Mouse (Mus musculus) forebrain, embryonic 16.5 days (tissue): ENCODE results near the gene Plxnb2. TPM values are rescaled to one million over a fixed set of nuclear protein-coding genes. Genes with fewer than 3 reads are reported as not detected.

Source experiments
- ATAC-seq: fragments of 200-750 bp; cut with Nextera tagmentation; 2 replicates; pipeline ENCODE4 v1.8.0; 2017; ENCODE audit warnings: mild to moderate bottlenecking, moderate library complexity
- H3K27ac ChIP-seq: fragments of 300-500 bp; sonication (generic); 2 replicates; pipeline ENCODE4 v1.5.1; 2014; ENCODE audit warnings: low read length, control low read depth
- H3K27me3 ChIP-seq: fragments of 300-500 bp; sonication (generic); replicated peaks from 2 replicates; pipeline ENCODE4 v1.6.1; 2014; ENCODE audit warnings: low read length; ENCODE audit not compliant: control insufficient read depth, insufficient read depth
- H3K36me3 ChIP-seq: fragments of 300-500 bp; sonication (generic); 2 replicates; pipeline ENCODE4 v1.6.1; 2014; ENCODE audit not compliant: control insufficient read depth, insufficient read depth
- H3K4me1 ChIP-seq: fragments of 300-500 bp; sonication (generic); replicated peaks from 2 replicates; pipeline ENCODE4 v1.6.1; 2014; ENCODE audit warnings: low read length; ENCODE audit not compliant: control insufficient read depth, insufficient read depth
- H3K4me2 ChIP-seq: fragments of 300-500 bp; sonication (generic); 2 replicates; pipeline ENCODE4 v1.6.1; 2014; ENCODE audit warnings: mild to moderate bottlenecking, low read length, control low read depth
- H3K4me3 ChIP-seq: fragments of 300-500 bp; sonication (generic); replicated peaks from 2 replicates; pipeline ENCODE4 v1.5.1; 2014; ENCODE audit warnings: mild to moderate bottlenecking, low read length, control low read depth
- H3K9ac ChIP-seq: fragments of 300-500 bp; sonication (generic); replicated peaks from 2 replicates; pipeline ENCODE4 v1.6.1; 2014; ENCODE audit warnings: low read depth, low read length, control low read depth
- H3K9me3 ChIP-seq: fragments of 300-500 bp; sonication (generic); 2 replicates; pipeline ENCODE4 v1.6.1; 2016; ENCODE audit warnings: low read length; ENCODE audit not compliant: control insufficient read depth
- WGBS: fragments of 180-500 bp; shearing (Covaris S2); extraction: QIAGEN DNeasy Blood & Tissue Kit; methylation state at CpG from one replicate; pipeline ENCODE4 v1.1.7; 2014; 5-methylcytosine and 5-hydroxymethylcytosine counted together
- polyA plus RNA-seq: library from polyadenylated mRNA; unstranded; fragments of >200 nt; fragmentation: Nextera tagmentation; extraction: Ambion mirVana; gene quantifications from 2 replicates; pipeline ENCODE4 v1.2.1, GENCODE M21; 2015

The Plxnb2 gene
- polyA plus RNA-seq, 1 experiment from 2014 or later, result 112 TPM

DNA sequence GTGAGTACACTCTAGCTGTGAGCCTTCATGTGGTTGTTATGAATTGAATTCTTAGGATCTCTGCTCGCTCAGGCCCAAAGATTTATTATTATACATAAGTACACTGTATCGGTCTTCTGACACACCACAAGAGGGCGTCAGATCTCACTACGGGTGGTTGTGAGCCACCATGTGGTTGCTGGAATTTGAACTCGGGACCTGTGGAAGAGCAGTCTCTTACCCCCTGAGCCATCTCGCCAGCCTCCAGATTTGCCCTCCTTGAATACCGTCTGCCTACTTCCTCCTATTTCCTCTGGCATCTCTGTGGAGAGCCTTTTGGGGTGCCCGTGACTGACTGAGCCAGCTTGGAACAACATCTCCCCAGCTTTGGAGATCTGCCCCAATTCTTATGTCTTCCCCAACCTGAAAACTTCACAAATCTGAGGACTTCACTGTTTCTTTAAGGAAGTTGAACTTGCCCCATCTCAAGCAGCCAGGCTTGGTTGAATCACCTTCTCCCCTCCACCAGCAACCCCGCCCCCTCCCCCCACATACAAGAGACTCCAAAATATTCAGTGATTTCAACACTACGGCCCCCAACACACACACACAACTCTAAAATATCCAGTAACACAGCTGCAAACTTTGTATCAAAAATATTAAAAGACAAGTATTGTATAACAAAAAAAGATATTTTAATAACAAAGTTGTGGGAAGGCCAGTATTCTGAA, 1.1 kb upstream of the Plxnb2 start:
- peaks cover 58% of the 10 kb centered on the region for H3K4me1 ChIP-seq
- H3K9ac ChIP-seq, result no peak overlapping the region
- no peak overlapping the region for H3K4me2 ChIP-seq
- H3K27ac ChIP-seq, result no peak overlapping the region
- H3K4me3 ChIP-seq, result no peak overlapping the region
- no peaks in the 10 kb centered on the region for H3K27me3 ChIP-seq
- H3K36me3 ChIP-seq, result no peaks in the 10 kb centered on the region
- no peaks in the 10 kb centered on the region for H3K9me3 ChIP-seq
- no peak for ATAC-seq
- WGBS, result 77% methylated on average over 10 of the region's 10 CpGs

GRCm38 (mm10) chr15:89180081-89180541, 477 bp downstream of the Plxnb2 start:
- Histone ChIP-seq H3K4me3 (peak overlapping the region; percentile 79), H3K4me2 (peak overlapping the region; percentile 59), H3K27me3 (no peaks in the 10 kb centered on the region), H3K9me3 (no peaks in the 10 kb centered on the region), H3K9ac (peak overlapping the region; percentile 95), H3K4me1 (peaks cover 74% of the 10 kb centered on the region), H3K27ac (peak overlapping the region; percentile 94), H3K36me3 (no peaks in the 10 kb centered on the region)
- ATAC-seq, result peak; percentile 11
- WGBS, result under 1% methylated on average over 25 of the region's 26 CpGs

DNA sequence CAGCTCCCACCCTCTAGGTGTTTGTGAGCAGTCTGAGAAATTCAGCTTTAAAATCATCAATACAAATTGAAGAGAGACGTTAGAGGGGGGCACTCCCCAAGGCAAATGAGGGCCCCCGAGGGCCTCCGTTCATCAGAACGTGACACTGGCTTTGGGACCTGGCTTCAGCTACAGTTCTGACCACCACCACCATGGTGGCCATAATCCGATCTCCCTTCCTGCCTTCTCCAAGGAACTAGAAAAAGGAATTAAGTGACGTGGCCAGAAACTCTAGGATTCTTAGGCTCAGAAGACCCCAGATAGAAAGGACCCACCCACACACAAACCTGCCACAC, 991 bp downstream of the Plxnb2 start:
- Histone ChIP-seq H3K27ac (peak overlapping the region; percentile 94), H3K4me1 (peaks cover 74% of the 10 kb centered on the region), H3K4me3 (peak overlapping the region; percentile 79), H3K27me3 (no peaks in the 10 kb centered on the region), H3K9ac (peak overlapping the region; percentile 95), H3K9me3 (no peaks in the 10 kb centered on the region), H3K4me2 (peak overlapping the region; percentile 59), H3K36me3 (no peaks in the 10 kb centered on the region)
- no peak for ATAC-seq
- WGBS, result under 1% methylated on average over 6 of the region's 6 CpGs

GRCm38 (mm10) chr15:89178954-89179629, 1.5 kb downstream of the Plxnb2 start:
- no peaks in the 10 kb centered on the region for H3K27me3 ChIP-seq
- ATAC-seq, result no peak
- H3K9ac ChIP-seq, result peak overlapping the region; percentile 95
- H3K27ac ChIP-seq, result peak overlapping the region; percentile 94
- WGBS, result 1% methylated on average over 14 of the region's 16 CpGs
- no peaks in the 10 kb centered on the region for H3K36me3 ChIP-seq
- H3K4me3 ChIP-seq, result peak overlapping the region; percentile 79
- H3K4me1 ChIP-seq, result peaks cover 75% of the 10 kb centered on the region
- H3K9me3 ChIP-seq, result no peaks in the 10 kb centered on the region
- peak overlapping the region; percentile 59 for H3K4me2 ChIP-seq

DNA sequence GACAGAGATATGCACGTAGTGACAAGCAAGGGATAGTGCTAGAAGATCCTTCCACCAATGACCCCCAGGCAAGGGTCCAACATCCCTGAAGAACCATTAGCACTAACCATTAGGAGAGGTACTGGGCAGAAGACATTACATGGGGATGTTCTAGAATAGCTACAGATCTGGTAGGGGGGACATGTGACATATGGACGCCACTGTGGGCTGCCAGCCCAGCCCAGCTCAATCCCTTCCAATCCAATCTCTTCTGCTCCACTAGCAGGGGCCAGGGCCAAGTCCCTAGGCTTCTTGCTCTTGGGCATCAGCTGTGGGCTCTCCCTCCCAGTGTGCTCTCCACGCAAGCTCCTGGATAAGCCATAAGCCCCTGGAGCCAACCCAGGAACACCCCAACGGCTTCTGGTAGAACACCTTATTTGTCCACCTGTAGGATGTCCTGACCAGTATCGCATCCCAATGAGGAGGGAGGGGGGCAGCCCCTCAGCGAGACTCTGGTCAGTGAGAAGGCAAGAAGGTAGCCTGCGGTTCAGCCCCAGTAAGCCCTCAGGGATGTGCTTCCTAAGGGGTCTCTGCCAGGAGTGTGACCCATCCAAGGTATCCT, 2.2 kb downstream of the Plxnb2 start:
- H3K9me3 ChIP-seq, result no peaks in the 10 kb centered on the region
- H3K4me2 ChIP-seq, result peak overlapping the region; percentile 59
- no peaks in the 10 kb centered on the region for H3K36me3 ChIP-seq
- WGBS, result 61% methylated on average over 7 of the region's 7 CpGs
- peaks cover 80% of the 10 kb centered on the region for H3K4me1 ChIP-seq
- ATAC-seq, result no peak
- peak overlapping the region; percentile 79 for H3K4me3 ChIP-seq
- peak overlapping the region; percentile 94 for H3K27ac ChIP-seq
- no peaks in the 10 kb centered on the region for H3K27me3 ChIP-seq
- H3K9ac ChIP-seq, result peak overlapping the region; percentile 95

- H3K36me3 ChIP-seq, result no peaks in the 10 kb centered on the region
- H3K27ac ChIP-seq, result peak overlapping the region; percentile 43
- peaks cover 81% of the 10 kb centered on the region for H3K4me1 ChIP-seq
- WGBS, result 65% methylated on average over 4 of the region's 4 CpGs
- H3K9ac ChIP-seq, result peak overlapping the region; percentile 38
- no peaks in the 10 kb centered on the region for H3K27me3 ChIP-seq
- no peaks in the 10 kb centered on the region for H3K9me3 ChIP-seq
- H3K4me3 ChIP-seq, result no peak overlapping the region; the same call in 1 of the 2 replicates
- H3K4me2 ChIP-seq, result peak overlapping the region; percentile 59
- ATAC-seq, result no peak
Measured at GRCm38 (mm10) chr15:89177576-89178259, 2.9 kb downstream of the Plxnb2 start.

GRCm38 (mm10) chr15:89177121-89177520, 3.5 kb downstream of the Plxnb2 start:
- Histone ChIP-seq H3K4me2 (peak overlapping the region; percentile 31), H3K27me3 (no peaks in the 10 kb centered on the region), H3K4me1 (peaks cover 83% of the 10 kb centered on the region), H3K9me3 (no peaks in the 10 kb centered on the region), H3K27ac (peak overlapping the region; percentile 43), H3K36me3 (no peaks in the 10 kb centered on the region), H3K4me3 (no peak overlapping the region; the same call in 1 of the 2 replicates), H3K9ac (peak overlapping the region; percentile 38)
- ATAC-seq, result no peak
- WGBS, result 6% methylated on average over 5 of the region's 5 CpGs

GRCm38 (mm10) chr15:89175411-89176155, 5.0 kb downstream of the Plxnb2 start:
- Histone ChIP-seq H3K36me3 (no peaks in the 10 kb centered on the region), H3K4me1 (peaks cover 84% of the 10 kb centered on the region), H3K9ac (no peak overlapping the region), H3K9me3 (no peaks in the 10 kb centered on the region), H3K27me3 (no peaks in the 10 kb centered on the region), H3K4me3 (no peak overlapping the region), H3K4me2 (no peak overlapping the region), H3K27ac (peak overlapping the region; percentile 6; the same call in 1 of the 2 replicates)
- ATAC-seq, result no peak
- WGBS, result 50% methylated on average over 13 of the region's 13 CpGs
